Mouse (Mus musculus): ENCODE measurements at regions not wholly inside any gene's neighbourhood (a gene's known extent, or its start where the extent isn't known, plus 50 kb on each side); places are given as distances from the start of the nearest gene placed in this dataset.

GRCm38 (mm10) chrX:167152611-167153010 lies 56.5 kb downstream of the Tmsb4x start:
- peak; percentile 21 for DNase-seq (ENCODE audit: low read depth)

GRCm38 (mm10) chrX:167151341-167151740 lies 57.8 kb downstream of the Tmsb4x start:
- no peak for DNase-seq (ENCODE audit: low read depth)

- no peak for DNase-seq (ENCODE audit: low read depth)
Observed at GRCm38 (mm10) chrX:167149400-167149799, 59.7 kb downstream of the Tmsb4x start.

- DNase-seq (ENCODE audit: low read depth), result no peak
Observed at GRCm38 (mm10) chrX:167146513-167147360, 62.4 kb downstream of the Tmsb4x start.

GRCm38 (mm10) chrX:167145508-167146182 lies 63.5 kb downstream of the Tmsb4x start:
- no peak for DNase-seq (ENCODE audit: low read depth)

GRCm38 (mm10) chrX:167139110-167139509 lies 70.0 kb downstream of the Tmsb4x start:
- DNase-seq (ENCODE audit: low read depth), result no peak

- DNase-seq (ENCODE audit: low read depth), result no peak
Observed at GRCm38 (mm10) chrX:167134250-167134649, 74.9 kb downstream of the Tmsb4x start.

GRCm38 (mm10) chrX:167132989-167133395 lies 76.1 kb downstream of the Tmsb4x start:
- DNase-seq (ENCODE audit: low read depth), result peak; percentile 91

- no peak for DNase-seq (ENCODE audit: low read depth)
Observed at GRCm38 (mm10) chrX:167131317-167131716, 77.8 kb downstream of the Tmsb4x start.

GRCm38 (mm10) chrX:167130601-167131000 lies 78.5 kb downstream of the Tmsb4x start:
- no peak for DNase-seq (ENCODE audit: low read depth)

GRCm38 (mm10) chrX:167119288-167119687 lies 89.8 kb downstream of the Tmsb4x start:
- no peak for DNase-seq (ENCODE audit: low read depth)

- no peak for DNase-seq (ENCODE audit: low read depth)
Observed at GRCm38 (mm10) chrX:167115096-167115495, 94.0 kb downstream of the Tmsb4x start.

GRCm38 (mm10) chrX:167111059-167111871 lies 97.8 kb downstream of the Tmsb4x start:
- peak; percentile 60 for DNase-seq (ENCODE audit: low read depth)

- DNase-seq (ENCODE audit: low read depth), result no peak
Observed at GRCm38 (mm10) chrX:167108356-167108755, 100.8 kb downstream of the Tmsb4x start.

- peak; percentile 43 for DNase-seq (ENCODE audit: low read depth)
Observed at GRCm38 (mm10) chrX:167107469-167107868, 101.6 kb downstream of the Tmsb4x start.

GRCm38 (mm10) chrX:167105931-167106417 lies 103.1 kb downstream of the Tmsb4x start:
- DNase-seq (ENCODE audit: low read depth), result no peak

GRCm38 (mm10) chrX:167105354-167105753 lies 103.8 kb downstream of the Tmsb4x start:
- DNase-seq (ENCODE audit: low read depth), result no peak

- DNase-seq (ENCODE audit: low read depth), result no peak
Observed at GRCm38 (mm10) chrX:167104247-167104621, 104.9 kb downstream of the Tmsb4x start.

GRCm38 (mm10) chrX:167103501-167104246 lies 105.4 kb downstream of the Tmsb4x start:
- DNase-seq (ENCODE audit: low read depth), result peak; percentile 73

GRCm38 (mm10) chrX:167101929-167102328 lies 107.2 kb downstream of the Tmsb4x start:
- peak; percentile 91 for DNase-seq (ENCODE audit: low read depth)

GRCm38 (mm10) chrX:167099411-167099810 lies 109.7 kb downstream of the Tmsb4x start:
- no peak for DNase-seq (ENCODE audit: low read depth)

GRCm38 (mm10) chrX:167098914-167099313 lies 110.2 kb downstream of the Tmsb4x start:
- DNase-seq (ENCODE audit: low read depth), result no peak
